Mouse (Mus musculus): Measurements from ENCODE around the gene Esyt2. TPM values are rescaled to one million over a fixed set of nuclear protein-coding genes. Genes with fewer than 3 reads are reported as not detected.

Esyt2 gene
- polyA plus RNA-seq, 1 experiment from 2014 or later: 30.6 TPM

- Histone ChIP-seq H3K36me3 (ENCODE audit: control insufficient read depth, insufficient read depth, low read length) (peaks cover 38% of the 10 kb centered on the region), H3K4me2 (ENCODE audit: low read depth, low read length) (no peak overlapping the region), H3K27ac (replicated peaks; ENCODE audit: low read depth, low read length) (no peak overlapping the region), H3K4me3 (ENCODE audit: low read depth, low read length) (no peak overlapping the region), H3K9ac (ENCODE audit: low read depth, low read length) (no peak overlapping the region), H3K4me1 (ENCODE audit: control insufficient read depth, insufficient read depth, low read length) (no peaks in the 10 kb centered on the region), H3K27me3 (replicated peaks; ENCODE audit: control insufficient read depth, insufficient read depth, low read length) (no peaks in the 10 kb centered on the region), H3K9me3 (ENCODE audit: control insufficient read depth, low read length) (no peaks in the 10 kb centered on the region)
- ATAC-seq (ENCODE audit: low read depth) (no peak), DNase-seq (ENCODE audit: low spot score) (no peak)
- 84% methylated on average over 11 of the region's 11 CpGs for WGBS
These were observed 25.4 kb upstream of the Esyt2 start for GRCm38 (mm10) chr12:116255636-116256035.

- DNase-seq (ENCODE audit: low spot score) (no peak), ATAC-seq (ENCODE audit: low read depth) (no peak)
These were observed 22.7 kb upstream of the Esyt2 start for GRCm38 (mm10) chr12:116258321-116258720.

GRCm38 (mm10) chr12:116262555-116263341, 18.2 kb upstream of the Esyt2 start, which contains the start of gene Wdr60:
Gene Wdr60 (minus strand): TSS chr12:116263022.
- peak; percentile 98 for ATAC-seq (ENCODE audit: low read depth)

More at GRCm38 (mm10) chr12:116258321-116258720, 22.7 kb upstream of the Esyt2 start:
- no peaks in the 10 kb centered on the region for H3K9me3 ChIP-seq (ENCODE audit: control insufficient read depth, low read length)
- no peaks in the 10 kb centered on the region for H3K27me3 ChIP-seq (replicated peaks; ENCODE audit: control insufficient read depth, insufficient read depth, low read length)
- H3K4me2 ChIP-seq (ENCODE audit: low read depth, low read length): no peak overlapping the region
- no peak overlapping the region for H3K9ac ChIP-seq (ENCODE audit: low read depth, low read length)
- 75% methylated on average over 2 of the region's 2 CpGs for WGBS
- H3K36me3 ChIP-seq (ENCODE audit: control insufficient read depth, insufficient read depth, low read length): peaks cover 27% of the 10 kb centered on the region
- H3K4me3 ChIP-seq (ENCODE audit: low read depth, low read length): no peak overlapping the region
- H3K27ac ChIP-seq (replicated peaks; ENCODE audit: low read depth, low read length): no peak overlapping the region
- H3K4me1 ChIP-seq (ENCODE audit: control insufficient read depth, insufficient read depth, low read length): peaks cover 6% of the 10 kb centered on the region; the same call in 1 of the 2 replicates

GRCm38 (mm10) chr12:116264756-116265155, 16.2 kb upstream of the Esyt2 start:
- H3K4me2 ChIP-seq (ENCODE audit: low read depth, low read length): no peak overlapping the region
- H3K27me3 ChIP-seq (replicated peaks; ENCODE audit: control insufficient read depth, insufficient read depth, low read length): no peaks in the 10 kb centered on the region
- ATAC-seq (ENCODE audit: low read depth) (no peak), DNase-seq (ENCODE audit: low spot score) (no peak)
- H3K36me3 ChIP-seq (ENCODE audit: control insufficient read depth, insufficient read depth, low read length): no peaks in the 10 kb centered on the region
- H3K27ac ChIP-seq (replicated peaks; ENCODE audit: low read depth, low read length): no peak overlapping the region
- H3K4me3 ChIP-seq (ENCODE audit: low read depth, low read length): no peak overlapping the region
- H3K9ac ChIP-seq (ENCODE audit: low read depth, low read length): no peak overlapping the region
- WGBS: 92% methylated on average over 2 of the region's 2 CpGs
- H3K4me1 ChIP-seq (ENCODE audit: control insufficient read depth, insufficient read depth, low read length): peaks cover 6% of the 10 kb centered on the region; the same call in 1 of the 2 replicates
- no peaks in the 10 kb centered on the region for H3K9me3 ChIP-seq (ENCODE audit: control insufficient read depth, low read length)

More at GRCm38 (mm10) chr12:116262555-116263341, 18.2 kb upstream of the Esyt2 start, which contains the start of gene Wdr60:
- peak within 1 kb of the TSS; percentile 79 for H3K9ac ChIP-seq (ENCODE audit: low read depth, low read length)
- no peaks in the 10 kb centered on the region for H3K27me3 ChIP-seq (replicated peaks; ENCODE audit: control insufficient read depth, insufficient read depth, low read length)
- DNase-seq (ENCODE audit: low spot score): peak; percentile 94
- H3K36me3 ChIP-seq (ENCODE audit: control insufficient read depth, insufficient read depth, low read length): no peaks in the 10 kb centered on the region
- peak within 1 kb of the TSS; percentile 78 for H3K27ac ChIP-seq (replicated peaks; ENCODE audit: low read depth, low read length)
- H3K9me3 ChIP-seq (ENCODE audit: control insufficient read depth, low read length): no peaks in the 10 kb centered on the region
- peak within 1 kb of the TSS; percentile 67 for H3K4me3 ChIP-seq (ENCODE audit: low read depth, low read length)
- peak within 1 kb of the TSS; percentile 66 for H3K4me2 ChIP-seq (ENCODE audit: low read depth, low read length)
- WGBS: 4% methylated on average over 41 of the region's 47 CpGs
- H3K4me1 ChIP-seq (ENCODE audit: control insufficient read depth, insufficient read depth, low read length): peaks cover 6% of the 10 kb centered on the region; the same call in 1 of the 2 replicates

GRCm38 (mm10) chr12:116265275-116265674, 15.7 kb upstream of the Esyt2 start:
- ATAC-seq (ENCODE audit: low read depth) (no peak), DNase-seq (ENCODE audit: low spot score) (no peak)
- Histone ChIP-seq H3K27me3 (replicated peaks; ENCODE audit: control insufficient read depth, insufficient read depth, low read length) (no peaks in the 10 kb centered on the region), H3K9ac (ENCODE audit: low read depth, low read length) (no peak overlapping the region), H3K9me3 (ENCODE audit: control insufficient read depth, low read length) (no peaks in the 10 kb centered on the region), H3K36me3 (ENCODE audit: control insufficient read depth, insufficient read depth, low read length) (no peaks in the 10 kb centered on the region), H3K4me2 (ENCODE audit: low read depth, low read length) (no peak overlapping the region), H3K4me1 (ENCODE audit: control insufficient read depth, insufficient read depth, low read length) (peaks cover 6% of the 10 kb centered on the region; the same call in 1 of the 2 replicates), H3K4me3 (ENCODE audit: low read depth, low read length) (no peak overlapping the region), H3K27ac (replicated peaks; ENCODE audit: low read depth, low read length) (no peak overlapping the region)
- WGBS: 74% methylated on average over 2 of the region's 2 CpGs

- no peak for DNase-seq (ENCODE audit: low spot score)
- H3K27ac ChIP-seq (replicated peaks; ENCODE audit: low read depth, low read length): no peak overlapping the region
- no peaks in the 10 kb centered on the region for H3K27me3 ChIP-seq (replicated peaks; ENCODE audit: control insufficient read depth, insufficient read depth, low read length)
- H3K9me3 ChIP-seq (ENCODE audit: control insufficient read depth, low read length): no peaks in the 10 kb centered on the region
- 73% methylated on average over 5 of the region's 5 CpGs for WGBS
- no peaks in the 10 kb centered on the region for H3K36me3 ChIP-seq (ENCODE audit: control insufficient read depth, insufficient read depth, low read length)
- H3K4me2 ChIP-seq (ENCODE audit: low read depth, low read length): no peak overlapping the region
- no peak for ATAC-seq (ENCODE audit: low read depth)
- H3K4me3 ChIP-seq (ENCODE audit: low read depth, low read length): no peak overlapping the region
- H3K9ac ChIP-seq (ENCODE audit: low read depth, low read length): no peak overlapping the region
- no peaks in the 10 kb centered on the region for H3K4me1 ChIP-seq (ENCODE audit: control insufficient read depth, insufficient read depth, low read length)
These were observed 11.5 kb upstream of the Esyt2 start for GRCm38 (mm10) chr12:116269450-116269849.

GRCm38 (mm10) chr12:116270538-116270937, 10.5 kb upstream of the Esyt2 start:
- DNase-seq (ENCODE audit: low spot score) (no peak), ATAC-seq (ENCODE audit: low read depth) (no peak)
- H3K9me3 ChIP-seq (ENCODE audit: control insufficient read depth, low read length): no peaks in the 10 kb centered on the region
- 68% methylated on average over 1 of the region's 1 CpGs for WGBS
- no peak overlapping the region for H3K9ac ChIP-seq (ENCODE audit: low read depth, low read length)
- H3K4me3 ChIP-seq (ENCODE audit: low read depth, low read length): no peak overlapping the region
- H3K27me3 ChIP-seq (replicated peaks; ENCODE audit: control insufficient read depth, insufficient read depth, low read length): no peaks in the 10 kb centered on the region
- no peaks in the 10 kb centered on the region for H3K4me1 ChIP-seq (ENCODE audit: control insufficient read depth, insufficient read depth, low read length)
- H3K36me3 ChIP-seq (ENCODE audit: control insufficient read depth, insufficient read depth, low read length): no peaks in the 10 kb centered on the region
- H3K4me2 ChIP-seq (ENCODE audit: low read depth, low read length): no peak overlapping the region
- H3K27ac ChIP-seq (replicated peaks; ENCODE audit: low read depth, low read length): no peak overlapping the region

- ATAC-seq (ENCODE audit: low read depth) (no peak), DNase-seq (ENCODE audit: low spot score) (no peak)
- H3K4me3 ChIP-seq (ENCODE audit: low read depth, low read length): no peak overlapping the region
- no peaks in the 10 kb centered on the region for H3K27me3 ChIP-seq (replicated peaks; ENCODE audit: control insufficient read depth, insufficient read depth, low read length)
- no peak overlapping the region for H3K27ac ChIP-seq (replicated peaks; ENCODE audit: low read depth, low read length)
- H3K36me3 ChIP-seq (ENCODE audit: control insufficient read depth, insufficient read depth, low read length): no peaks in the 10 kb centered on the region
- no peak overlapping the region for H3K9ac ChIP-seq (ENCODE audit: low read depth, low read length)
- no peaks in the 10 kb centered on the region for H3K9me3 ChIP-seq (ENCODE audit: control insufficient read depth, low read length)
- WGBS: 92% methylated on average over 2 of the region's 2 CpGs
- no peaks in the 10 kb centered on the region for H3K4me1 ChIP-seq (ENCODE audit: control insufficient read depth, insufficient read depth, low read length)
- no peak overlapping the region for H3K4me2 ChIP-seq (ENCODE audit: low read depth, low read length)
These were observed 9.9 kb upstream of the Esyt2 start for GRCm38 (mm10) chr12:116271071-116271470.

GRCm38 (mm10) chr12:116273733-116274132, 7.3 kb upstream of the Esyt2 start:
- no peaks in the 10 kb centered on the region for H3K27me3 ChIP-seq (replicated peaks; ENCODE audit: control insufficient read depth, insufficient read depth, low read length)
- no peaks in the 10 kb centered on the region for H3K9me3 ChIP-seq (ENCODE audit: control insufficient read depth, low read length)
- no peak overlapping the region for H3K4me3 ChIP-seq (ENCODE audit: low read depth, low read length)
- no peak overlapping the region for H3K4me2 ChIP-seq (ENCODE audit: low read depth, low read length)
- H3K4me1 ChIP-seq (ENCODE audit: control insufficient read depth, insufficient read depth, low read length): no peaks in the 10 kb centered on the region
- 63% methylated on average over 1 of the region's 1 CpGs for WGBS
- DNase-seq (ENCODE audit: low spot score): no peak
- no peak overlapping the region for H3K9ac ChIP-seq (ENCODE audit: low read depth, low read length)
- no peak overlapping the region for H3K27ac ChIP-seq (replicated peaks; ENCODE audit: low read depth, low read length)
- no peaks in the 10 kb centered on the region for H3K36me3 ChIP-seq (ENCODE audit: control insufficient read depth, insufficient read depth, low read length)
- no peak for ATAC-seq (ENCODE audit: low read depth)
